Mouse (Mus musculus) midbrain, postnatal 0 days (tissue): ENCODE results near the gene Hist1h4b. TPM values are rescaled to one million over a fixed set of nuclear protein-coding genes. Genes with fewer than 3 reads are reported as not detected.
A peak's percentile ranks its signal among the peaks of the same experiment; 100 is the strongest.
"Not testable (repeated sequence)": the region's sequence is repeated elsewhere in the genome, so short reads cannot be mapped to it uniquely, and the experiment has no call there.

Experiments
- ATAC-seq: fragments of 200-750 bp; cut with Nextera tagmentation; 2 replicates; pipeline ENCODE4 v1.8.0; 2017; ENCODE audit warnings: moderate number of reproducible peaks, mild to moderate bottlenecking, moderate TSS enrichment, moderate library complexity; ENCODE audit not compliant: low FRiP score
- DNase-seq: peaks from one replicate; pipeline ENCODE4 v3.0.0-alpha.2; 2015; ENCODE audit warnings: low spot score
- H3K27ac ChIP-seq: fragments of 300-500 bp; sonication (generic); 2 replicates; pipeline ENCODE4 v1.5.1; 2014; ENCODE audit warnings: low read depth, mild to moderate bottlenecking, low read length, mixed read lengths
- H3K27me3 ChIP-seq: fragments of 300-500 bp; sonication (generic); 2 replicates; pipeline ENCODE4 v1.6.1; 2014; ENCODE audit warnings: low read length, control low read depth, mixed read lengths; ENCODE audit not compliant: insufficient read depth
- H3K36me3 ChIP-seq: fragments of 300-500 bp; sonication (generic); 2 replicates; pipeline ENCODE4 v1.6.1; 2014; ENCODE audit warnings: low read length, control low read depth, mixed read lengths; ENCODE audit not compliant: insufficient read depth
- H3K4me1 ChIP-seq: fragments of 300-500 bp; sonication (generic); 2 replicates; pipeline ENCODE4 v1.6.1; 2014; ENCODE audit warnings: mild to moderate bottlenecking, control low read depth, antibody characterized with exemption, low read length, mixed read lengths; ENCODE audit not compliant: insufficient read depth
- H3K4me2 ChIP-seq: fragments of 300-500 bp; sonication (generic); 2 replicates; pipeline ENCODE4 v1.6.1; 2014; ENCODE audit warnings: low read depth, mild to moderate bottlenecking, low read length, mixed read lengths; ENCODE audit not compliant: poor library complexity, severe bottlenecking
- H3K4me3 ChIP-seq: fragments of 300-500 bp; sonication (generic); 2 replicates; pipeline ENCODE4 v1.5.1; 2014; ENCODE audit warnings: low read depth, mild to moderate bottlenecking, low read length, moderate library complexity
- H3K9ac ChIP-seq: fragments of 300-500 bp; sonication (generic); replicated peaks from 2 replicates; pipeline ENCODE4 v1.6.1; 2014; ENCODE audit warnings: mild to moderate bottlenecking, low read length, moderate library complexity, mixed read lengths; ENCODE audit not compliant: poor library complexity, severe bottlenecking
- H3K9me3 ChIP-seq: fragments of 300-500 bp; sonication (generic); 2 replicates; pipeline ENCODE4 v1.6.1; 2016; ENCODE audit warnings: low read length, control low read depth
- CTCF ChIP-seq: IDR thresholded peaks from 2 replicates; pipeline ENCODE4 v1.5.1; 2016; ENCODE audit warnings: antibody characterized with exemption, mild to moderate bottlenecking
- WGBS: fragments of 180-500 bp; shearing (Covaris S2); extraction: QIAGEN DNeasy Blood & Tissue Kit; methylation state at CpG from one replicate; pipeline ENCODE4 v1.1.7; 2014; 5-methylcytosine and 5-hydroxymethylcytosine counted together
- polyA plus RNA-seq: library from polyadenylated mRNA; unstranded; fragments of >200 nt; fragmentation: Nextera tagmentation; extraction: Ambion mirVana; gene quantifications from 2 replicates; pipeline ENCODE4 v1.2.1, GENCODE M21; 2015
- total RNA-seq: library from RNA; depleted of rRNA; stranded (reverse); fragments of >200 nt; gene quantifications from 2 replicates; pipeline ENCODE4 v1.2.3, GENCODE M21; 2014

Hist1h4b gene
- total and polyA plus RNA-seq, 2 experiments from 2014 or later = 2.0 to 315 TPM

DNA sequence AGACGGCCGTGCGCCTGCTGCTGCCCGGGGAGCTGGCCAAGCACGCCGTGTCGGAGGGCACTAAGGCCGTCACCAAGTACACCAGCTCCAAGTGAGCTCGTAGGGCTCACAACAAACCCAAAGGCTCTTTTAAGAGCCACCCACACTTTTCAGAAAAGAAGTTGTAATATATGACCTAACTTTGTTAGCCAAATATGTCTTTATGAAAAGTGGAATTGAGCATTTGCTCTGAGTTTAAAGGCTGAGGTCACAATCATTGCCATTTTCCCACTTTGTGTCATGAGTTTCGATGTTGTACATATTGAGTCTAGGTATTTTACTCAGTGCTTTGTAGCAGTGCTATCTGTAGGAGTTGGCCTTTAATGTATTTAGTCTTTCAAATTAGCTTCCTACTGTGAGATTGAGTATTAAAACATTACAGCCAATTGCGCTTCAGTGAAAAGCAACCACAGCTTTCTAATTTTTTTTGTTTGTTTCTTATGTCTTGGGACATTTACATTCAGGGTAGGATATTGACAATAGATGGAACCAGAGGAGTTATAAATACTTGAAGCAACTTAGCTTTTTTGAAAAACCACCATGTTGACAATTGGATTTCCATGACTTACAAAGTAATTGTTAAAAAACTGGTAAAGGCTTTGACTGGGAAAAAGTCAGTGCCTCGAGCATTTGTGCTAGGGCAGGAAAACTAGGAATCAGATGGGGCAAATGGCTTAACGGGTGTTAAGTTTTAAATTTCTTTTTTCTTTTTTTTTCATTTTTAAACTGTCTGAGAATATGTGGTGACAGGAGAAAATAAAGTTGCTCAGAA lies 9.5 kb upstream of the Hist1h4b start:
- ATAC-seq (no peak), DNase-seq (no peak)
- peak overlapping the region; percentile 69 for H3K4me2 ChIP-seq
- no peaks in the 10 kb centered on the region for H3K9me3 ChIP-seq
- 0 out of 2 replicates have a peak, but pooled peaks cover 3% of the 10 kb centered on the region for H3K4me1 ChIP-seq
- H3K9ac ChIP-seq = no peak overlapping the region
- no peaks in the 10 kb centered on the region for H3K36me3 ChIP-seq
- no peak for TF ChIP-seq CTCF
- peak overlapping the region; percentile 37 for H3K4me3 ChIP-seq
- WGBS = 2% methylated on average over 9 of the region's 13 CpGs
- H3K27me3 ChIP-seq = no peaks in the 10 kb centered on the region
- peak overlapping the region; percentile 47 for H3K27ac ChIP-seq

DNA sequence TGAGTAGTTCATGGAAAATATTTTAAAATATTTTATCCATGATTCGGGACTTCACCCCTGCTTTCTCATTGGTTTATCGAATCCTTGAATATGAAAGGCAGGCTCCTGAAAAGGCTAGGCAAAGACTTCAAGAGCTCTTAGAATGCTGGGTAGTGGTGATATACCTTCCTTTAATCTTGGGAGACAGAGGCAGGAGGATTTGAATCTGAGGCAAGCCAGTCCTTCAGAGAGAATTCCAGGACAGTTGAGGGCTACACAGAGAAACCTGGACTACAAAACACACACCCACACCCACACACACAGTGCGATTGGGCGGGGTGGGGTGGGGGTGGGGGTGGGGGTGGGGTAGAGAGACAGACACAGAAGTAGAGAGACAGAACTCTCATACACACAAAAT lies 8.9 kb upstream of the Hist1h4b start:
- Histone ChIP-seq H3K9ac (no peak overlapping the region), H3K4me2 (no peak overlapping the region), H3K27ac (no peak overlapping the region), H3K36me3 (no peaks in the 10 kb centered on the region), H3K4me3 (no peak overlapping the region), H3K9me3 (no peaks in the 10 kb centered on the region), H3K27me3 (no peaks in the 10 kb centered on the region), H3K4me1 (0 out of 2 replicates have a peak, but pooled peaks cover 3% of the 10 kb centered on the region)
- DNase-seq = no peak
- 2% methylated on average over 4 of the region's 4 CpGs for WGBS
- no peak for TF ChIP-seq CTCF
- no peak for ATAC-seq

DNA sequence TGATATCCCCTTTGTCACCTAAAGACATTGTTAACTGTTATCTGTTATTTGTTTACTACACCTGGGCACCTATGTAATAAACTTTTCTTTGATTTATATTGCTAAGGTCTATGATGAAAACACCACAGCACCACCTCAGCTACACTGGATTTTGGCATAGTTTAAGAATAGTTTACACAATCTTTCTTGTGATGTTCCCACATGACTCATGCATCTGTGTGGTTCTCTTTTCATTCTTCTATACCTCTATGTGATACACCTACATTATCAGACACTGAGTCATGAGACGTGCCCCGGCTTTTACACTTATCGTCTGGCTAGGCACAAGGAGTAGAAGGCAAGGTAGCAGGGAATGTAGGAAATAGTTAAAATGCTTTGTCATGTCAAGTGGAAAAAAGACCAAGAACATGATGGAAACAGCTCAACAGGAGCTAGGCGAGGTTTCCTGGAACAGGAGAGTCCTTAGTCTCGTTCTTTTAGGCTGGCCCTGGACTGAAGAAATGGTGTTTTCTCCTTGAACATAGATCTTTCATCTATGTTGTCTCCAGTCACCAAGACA lies 7.2 kb upstream of the Hist1h4b start:
- DNase-seq (no peak), ATAC-seq (no peak)
- no peak overlapping the region for H3K4me2 ChIP-seq
- WGBS = 90% methylated on average over 5 of the region's 5 CpGs
- no peaks in the 10 kb centered on the region for H3K27me3 ChIP-seq
- H3K4me3 ChIP-seq = no peak overlapping the region
- no peaks in the 10 kb centered on the region for H3K9me3 ChIP-seq
- H3K27ac ChIP-seq = no peak overlapping the region
- H3K9ac ChIP-seq = no peak overlapping the region
- 0 out of 2 replicates have a peak, but pooled peaks cover 3% of the 10 kb centered on the region for H3K4me1 ChIP-seq
- no peaks in the 10 kb centered on the region for H3K36me3 ChIP-seq
- no peak for TF ChIP-seq CTCF

DNA sequence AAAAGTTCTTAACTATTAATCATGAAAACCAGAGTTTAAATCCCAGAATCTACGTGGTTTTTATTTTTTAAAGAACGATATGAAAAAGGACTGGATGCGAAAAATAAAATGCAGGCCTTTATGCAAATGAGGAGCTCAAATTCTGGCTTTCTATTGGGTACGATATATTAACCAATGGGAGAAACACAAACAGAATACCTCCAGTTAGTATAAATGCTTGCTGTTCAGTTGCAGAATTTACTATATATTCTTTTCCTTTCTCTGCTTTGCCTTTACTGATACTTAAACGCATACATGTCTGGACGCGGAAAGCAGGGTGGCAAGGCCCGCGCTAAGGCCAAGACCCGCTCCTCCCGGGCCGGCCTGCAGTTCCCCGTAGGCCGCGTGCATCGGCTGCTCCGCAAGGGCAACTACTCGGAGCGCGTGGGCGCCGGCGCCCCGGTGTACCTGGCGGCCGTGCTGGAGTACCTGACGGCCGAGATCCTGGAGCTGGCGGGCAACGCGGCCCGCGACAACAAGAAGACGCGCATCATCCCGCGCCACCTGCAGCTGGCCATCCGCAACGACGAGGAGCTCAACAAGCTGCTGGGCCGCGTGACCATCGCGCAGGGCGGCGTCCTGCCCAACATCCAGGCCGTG lies 5.9 kb upstream of the Hist1h4b start, which contains the start of gene Hist1h2ab:
Gene Hist1h2ab, plus strand, starts transcription at position 288 of the 639 bp plus-strand sequence.
- peak within 1 kb of the TSS; percentile 83 for H3K27ac ChIP-seq
- ATAC-seq (peak; percentile 56; the same call in 1 of the 2 replicates), DNase-seq (peak; percentile 75)
- H3K4me1 ChIP-seq, H3K9me3 ChIP-seq, H3K36me3 ChIP-seq, H3K27me3 ChIP-seq: not testable (repeated sequence)
- peak within 1 kb of the TSS; percentile 68 for H3K4me2 ChIP-seq
- H3K9ac ChIP-seq = 0 out of 2 replicates have a peak within 1 kb of the TSS, but pooled peaks have one; percentile 36
- under 1% methylated on average over 26 of the region's 47 CpGs for WGBS
- peak within 1 kb of the TSS; percentile 41 for H3K4me3 ChIP-seq

DNA sequence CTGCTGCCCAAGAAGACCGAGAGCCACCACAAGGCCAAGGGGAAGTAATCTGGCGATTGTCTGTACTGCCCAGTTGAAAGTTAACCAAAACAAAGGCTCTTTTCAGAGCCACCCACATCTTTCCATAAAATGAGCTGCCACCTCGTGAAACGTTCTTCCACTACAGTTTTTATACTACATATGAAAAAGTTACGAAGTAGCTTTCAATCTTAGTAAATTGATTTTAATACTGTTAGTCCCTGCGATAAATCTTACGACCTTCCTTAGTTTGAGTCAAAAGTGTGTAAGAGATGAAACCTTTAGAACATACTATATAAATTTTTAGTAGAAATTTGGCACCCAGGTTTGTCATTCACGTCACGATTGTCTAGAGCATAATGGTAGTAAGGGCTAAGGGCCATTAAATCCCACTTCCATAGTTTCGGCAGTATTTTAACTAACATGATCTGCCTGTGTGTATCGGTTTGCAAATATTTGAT lies 5.3 kb upstream of the Hist1h4b start:
- DNase-seq (no peak), ATAC-seq (no peak)
- Histone ChIP-seq H3K4me1 (no peaks in the 10 kb centered on the region), H3K4me2 (peak overlapping the region; percentile 68), H3K9me3 (no peaks in the 10 kb centered on the region), H3K36me3 (no peaks in the 10 kb centered on the region), H3K9ac (no peak overlapping the region), H3K27ac (peak overlapping the region; percentile 47; the same call in 1 of the 2 replicates), H3K27me3 (no peaks in the 10 kb centered on the region), H3K4me3 (peak overlapping the region; percentile 41)
- WGBS = under 1% methylated on average over 11 of the region's 11 CpGs
- no peak for TF ChIP-seq CTCF

DNA sequence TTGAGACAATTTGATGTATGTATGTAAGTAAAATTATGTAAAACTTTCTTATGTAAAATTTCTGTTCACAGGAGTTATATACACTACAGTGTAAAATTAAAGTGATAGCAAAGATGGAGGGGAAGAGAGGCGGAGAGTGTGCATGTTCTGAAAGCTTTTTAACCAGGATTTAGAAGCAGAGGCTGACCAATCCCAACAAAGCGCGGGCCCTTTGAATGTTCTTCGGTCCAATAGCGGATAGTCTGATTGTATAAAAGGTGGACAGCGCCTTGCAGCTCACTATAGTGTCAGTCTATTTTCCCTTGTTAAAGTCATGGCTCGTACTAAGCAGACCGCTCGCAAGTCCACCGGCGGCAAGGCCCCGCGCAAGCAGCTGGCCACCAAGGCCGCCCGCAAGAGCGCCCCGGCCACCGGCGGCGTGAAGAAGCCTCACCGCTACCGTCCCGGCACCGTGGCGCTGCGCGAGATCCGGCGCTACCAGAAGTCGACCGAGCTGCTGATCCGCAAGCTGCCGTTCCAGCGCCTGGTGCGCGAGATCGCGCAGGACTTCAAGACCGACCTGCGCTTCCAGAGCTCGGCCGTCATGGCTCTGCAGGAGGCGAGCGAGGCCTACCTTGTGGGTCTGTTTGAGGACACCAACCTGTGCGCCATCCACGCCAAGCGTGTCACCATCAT lies 4.6 kb upstream of the Hist1h4b start, which contains the start of gene Hist1h3b:
Gene Hist1h3b, plus strand, starts transcription at position 201 of the 675 bp plus-strand sequence.
- Histone ChIP-seq H3K4me2 (peak within 1 kb of the TSS; percentile 68), H3K9ac (0 out of 2 replicates have a peak within 1 kb of the TSS, but pooled peaks have one; percentile 36), H3K27ac (peak within 1 kb of the TSS; percentile 83), H3K4me3 (peak within 1 kb of the TSS; percentile 41)
- not testable (repeated sequence) for H3K9me3 ChIP-seq, H3K27me3 ChIP-seq, H3K4me1 ChIP-seq, H3K36me3 ChIP-seq
- DNase-seq = peak; percentile 97
- peak; percentile 75 for ATAC-seq
- WGBS = 1% methylated on average over 14 of the region's 47 CpGs
